Mouse (Mus musculus): Measurements from ENCODE around the gene Maml3. TPM values are rescaled to one million over a fixed set of nuclear protein-coding genes. Genes with fewer than 3 reads are reported as not detected.

Maml3 gene
- polyA plus RNA-seq, 1 experiment from 2014 or later, result 5.4 TPM

DNA sequence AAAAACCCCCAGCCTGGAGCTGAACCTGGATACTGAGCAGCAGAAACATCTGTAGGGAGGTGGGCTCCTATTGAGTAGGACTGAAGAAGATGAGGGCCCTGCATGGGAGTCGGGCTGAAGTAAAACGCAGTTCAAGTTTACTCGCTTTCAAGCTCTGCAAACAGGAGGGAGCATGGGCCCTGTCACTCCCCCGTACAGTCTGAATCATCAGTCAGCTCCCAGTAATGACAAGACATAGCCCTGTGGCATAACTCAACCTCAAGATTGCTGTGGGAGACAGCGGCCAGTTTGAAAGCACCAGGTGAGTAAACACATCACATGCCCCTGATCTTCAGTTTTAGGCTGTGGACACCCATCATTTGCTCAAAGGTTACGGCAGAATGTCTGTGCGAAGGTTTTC is 139.0 kb downstream of the Maml3 start:
- Histone ChIP-seq H3K9ac (replicated peaks) (no peak overlapping the region), H3K9me3 (no peaks in the 10 kb centered on the region), H3K4me3 (replicated peaks) (no peak overlapping the region), H3K36me3 (no peaks in the 10 kb centered on the region), H3K4me1 (replicated peaks) (peaks cover 35% of the 10 kb centered on the region), H3K4me2 (no peak overlapping the region), H3K27me3 (no peaks in the 10 kb centered on the region), H3K27ac (no peak overlapping the region)
- ATAC-seq (ENCODE audit: insufficient number of reproducible peaks, insufficient read depth, low FRiP score, low TSS enrichment, low read depth), result no peak
- WGBS, result 71% methylated on average over 7 of the region's 7 CpGs

DNA sequence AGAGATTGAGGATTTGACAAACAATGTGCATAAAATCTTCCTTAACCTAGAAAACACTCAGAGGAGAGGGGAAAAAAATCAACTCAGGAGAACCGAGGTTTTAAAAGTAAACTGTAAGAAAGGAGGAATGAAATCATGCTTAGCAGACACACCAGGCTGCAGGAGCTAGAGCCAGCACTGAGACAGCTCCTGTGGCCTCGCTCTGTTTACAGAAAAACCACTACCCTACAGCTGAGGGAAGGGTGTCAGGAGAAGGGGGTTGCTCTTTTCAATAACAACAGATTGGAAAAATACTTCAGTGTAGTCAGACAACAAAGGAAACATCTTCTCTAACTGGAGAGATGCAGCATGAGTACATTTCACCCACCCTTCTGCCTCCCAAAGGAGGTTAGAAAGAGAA is 139.4 kb downstream of the Maml3 start:
- H3K27me3 ChIP-seq, result no peaks in the 10 kb centered on the region
- WGBS, result 36% methylated on average over 2 of the region's 2 CpGs
- H3K36me3 ChIP-seq, result no peaks in the 10 kb centered on the region
- no peak for ATAC-seq (ENCODE audit: insufficient number of reproducible peaks, insufficient read depth, low FRiP score, low TSS enrichment, low read depth)
- H3K4me2 ChIP-seq, result no peak overlapping the region
- H3K4me3 ChIP-seq (replicated peaks), result no peak overlapping the region
- H3K4me1 ChIP-seq (replicated peaks), result peaks cover 35% of the 10 kb centered on the region
- no peak overlapping the region for H3K27ac ChIP-seq
- no peaks in the 10 kb centered on the region for H3K9me3 ChIP-seq
- H3K9ac ChIP-seq (replicated peaks), result no peak overlapping the region

DNA sequence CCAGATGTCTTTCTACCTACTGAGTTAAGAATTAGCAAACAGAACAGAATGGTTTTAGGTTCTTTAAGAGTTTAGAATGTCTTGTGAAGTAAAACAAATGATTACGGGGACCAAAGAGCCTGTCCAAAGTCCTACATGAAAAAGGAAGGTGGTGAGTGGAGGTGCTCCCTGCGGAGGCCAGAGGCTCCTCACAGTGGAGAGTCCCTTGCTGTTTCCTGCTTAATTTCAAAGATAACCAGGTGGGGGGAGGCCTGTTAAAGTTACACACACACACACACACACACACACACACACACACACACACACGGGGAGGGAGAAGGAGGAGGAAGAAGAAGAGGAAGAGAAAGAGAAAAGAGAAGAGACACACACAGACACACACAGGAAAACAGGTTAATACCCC is 139.9 kb downstream of the Maml3 start:
- Histone ChIP-seq H3K4me3 (replicated peaks) (no peak overlapping the region), H3K27me3 (no peaks in the 10 kb centered on the region), H3K9ac (replicated peaks) (no peak overlapping the region), H3K4me2 (no peak overlapping the region), H3K9me3 (no peaks in the 10 kb centered on the region), H3K4me1 (replicated peaks) (peaks cover 35% of the 10 kb centered on the region), H3K27ac (no peak overlapping the region), H3K36me3 (no peaks in the 10 kb centered on the region)
- WGBS, result 42% methylated on average over 2 of the region's 3 CpGs
- ATAC-seq (ENCODE audit: insufficient number of reproducible peaks, insufficient read depth, low FRiP score, low TSS enrichment, low read depth), result no peak

DNA sequence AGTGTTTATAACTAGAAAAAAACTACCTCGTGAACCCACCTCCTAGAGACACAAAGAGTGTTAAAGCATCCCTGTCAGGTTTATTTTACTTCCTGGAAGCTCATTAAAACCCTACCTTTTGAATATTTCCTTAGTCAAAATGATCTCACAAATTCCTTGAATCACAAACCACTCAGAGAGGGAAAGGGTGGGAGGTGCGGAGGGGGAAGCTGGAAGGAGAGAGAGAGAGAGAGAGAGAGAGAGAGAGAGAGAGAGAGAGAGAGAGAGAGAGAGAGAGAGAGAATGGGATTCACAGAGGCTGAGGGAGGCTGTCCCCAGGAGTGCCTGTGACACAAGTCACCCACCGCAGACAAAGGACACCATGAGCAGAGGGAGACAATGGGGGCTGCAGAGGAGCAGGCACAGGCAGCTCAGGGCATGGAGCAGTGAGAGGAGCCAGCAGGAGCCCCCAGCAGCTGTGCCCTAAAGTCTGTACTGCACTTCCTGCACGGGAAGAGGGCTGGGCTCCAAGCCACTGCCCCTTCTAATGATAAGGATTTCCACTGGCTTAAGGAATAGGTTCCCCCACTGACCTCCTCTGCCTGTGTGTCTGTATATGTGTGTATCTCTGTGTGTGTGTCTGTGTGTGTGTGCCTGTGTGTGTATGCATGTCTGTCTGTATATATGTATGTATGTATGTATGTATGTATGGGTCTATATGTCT is 140.8 kb downstream of the Maml3 start:
- Histone ChIP-seq H3K36me3 (no peaks in the 10 kb centered on the region), H3K27me3 (no peaks in the 10 kb centered on the region), H3K9ac (replicated peaks) (0 out of 2 replicates have a peak overlapping the region, but pooled peaks have one; percentile 8), H3K4me1 (replicated peaks) (peaks cover 35% of the 10 kb centered on the region), H3K4me2 (no peak overlapping the region), H3K9me3 (no peaks in the 10 kb centered on the region), H3K4me3 (replicated peaks) (no peak overlapping the region), H3K27ac (no peak overlapping the region)
- 27% methylated on average over 4 of the region's 4 CpGs for WGBS
- no peak for ATAC-seq (ENCODE audit: insufficient number of reproducible peaks, insufficient read depth, low FRiP score, low TSS enrichment, low read depth)

DNA sequence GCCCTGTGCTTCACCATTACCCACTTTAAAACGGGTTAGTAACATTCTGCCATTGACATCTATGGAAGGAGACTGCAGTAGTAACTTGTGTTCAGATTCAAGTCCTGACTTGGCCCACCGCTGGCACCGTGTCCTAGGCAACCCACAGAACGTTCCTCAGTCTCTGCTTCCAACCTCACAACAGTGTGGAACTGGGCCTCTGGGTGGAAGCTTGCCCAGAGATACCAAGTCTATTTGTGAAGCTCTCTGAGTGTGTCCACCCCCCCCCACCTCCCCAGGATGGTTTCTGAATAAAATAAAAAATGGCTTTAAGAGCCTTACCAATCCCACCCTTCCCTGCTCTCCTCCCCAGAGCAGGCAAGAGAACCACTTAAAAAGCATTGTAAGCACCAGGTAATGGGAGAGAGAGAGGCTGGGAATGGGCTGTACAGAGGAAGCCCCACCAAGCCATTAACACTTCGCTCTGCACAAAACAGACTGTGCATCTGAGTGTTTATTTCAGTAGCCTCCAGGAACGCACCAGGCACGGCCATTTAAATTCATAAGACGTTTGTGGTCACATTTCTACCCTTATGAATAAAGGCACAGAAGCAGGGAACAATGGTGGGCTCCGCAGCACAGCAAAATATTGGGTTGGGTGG is 141.6 kb downstream of the Maml3 start:
- Histone ChIP-seq H3K27ac (no peak overlapping the region), H3K4me2 (no peak overlapping the region), H3K36me3 (no peaks in the 10 kb centered on the region), H3K27me3 (no peaks in the 10 kb centered on the region), H3K4me3 (replicated peaks) (no peak overlapping the region), H3K4me1 (replicated peaks) (peaks cover 35% of the 10 kb centered on the region), H3K9me3 (no peaks in the 10 kb centered on the region), H3K9ac (replicated peaks) (no peak overlapping the region)
- 75% methylated on average over 9 of the region's 9 CpGs for WGBS
- ATAC-seq (ENCODE audit: insufficient number of reproducible peaks, insufficient read depth, low FRiP score, low TSS enrichment, low read depth), result no peak

DNA sequence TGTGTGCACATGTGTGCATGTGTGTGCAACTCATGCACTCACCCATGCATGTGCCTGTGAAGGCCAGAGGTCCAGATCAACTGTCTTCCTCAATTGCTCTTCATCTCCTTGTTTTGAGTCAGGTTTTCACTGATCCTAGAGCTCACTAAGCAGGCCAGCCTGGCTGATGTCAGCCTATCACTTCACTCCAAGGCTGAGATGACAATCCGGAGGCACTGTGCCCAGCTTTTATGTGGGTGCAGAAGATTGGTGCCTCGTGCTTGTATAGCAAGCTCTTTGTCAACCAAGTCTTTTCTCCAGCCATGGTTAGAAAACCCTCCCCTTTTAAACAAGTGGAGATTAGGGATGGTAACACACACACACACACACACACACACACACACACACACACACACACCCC is 146.1 kb downstream of the Maml3 start:
- Histone ChIP-seq H3K9me3 (no peaks in the 10 kb centered on the region), H3K36me3 (no peaks in the 10 kb centered on the region), H3K4me3 (replicated peaks) (no peak overlapping the region), H3K4me1 (replicated peaks) (peaks cover 15% of the 10 kb centered on the region), H3K9ac (replicated peaks) (no peak overlapping the region), H3K27ac (no peak overlapping the region), H3K4me2 (no peak overlapping the region), H3K27me3 (no peaks in the 10 kb centered on the region)
- WGBS, result 90% methylated on average over 2 of the region's 2 CpGs
- no peak for ATAC-seq (ENCODE audit: insufficient number of reproducible peaks, insufficient read depth, low FRiP score, low TSS enrichment, low read depth)

DNA sequence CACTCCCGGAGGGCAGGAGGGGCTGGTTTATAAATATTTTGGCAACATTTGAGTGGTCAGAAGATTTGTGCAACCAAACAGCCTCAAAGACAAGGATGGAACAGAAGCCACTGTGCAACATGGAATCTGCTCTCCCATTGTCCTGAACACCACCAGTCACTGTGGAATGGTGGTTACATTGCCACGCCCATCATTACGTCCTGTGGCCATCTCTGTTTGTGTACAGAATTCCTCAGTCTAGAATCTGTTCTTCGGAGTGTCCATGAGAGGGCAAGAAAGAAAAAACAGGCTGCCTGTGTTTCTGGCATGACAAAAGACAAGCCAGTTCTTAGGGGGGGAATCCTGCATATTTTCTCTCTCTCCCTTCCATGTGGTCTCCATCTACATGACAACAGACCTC is 150.4 kb downstream of the Maml3 start:
- Histone ChIP-seq H3K36me3 (no peaks in the 10 kb centered on the region), H3K9me3 (no peaks in the 10 kb centered on the region), H3K4me2 (no peak overlapping the region), H3K9ac (replicated peaks) (no peak overlapping the region), H3K4me3 (replicated peaks) (no peak overlapping the region), H3K4me1 (replicated peaks) (peaks cover 9% of the 10 kb centered on the region), H3K27ac (no peak overlapping the region), H3K27me3 (no peaks in the 10 kb centered on the region)
- WGBS, result 83% methylated on average over 4 of the region's 4 CpGs
- ATAC-seq (ENCODE audit: insufficient number of reproducible peaks, insufficient read depth, low FRiP score, low TSS enrichment, low read depth), result no peak

DNA sequence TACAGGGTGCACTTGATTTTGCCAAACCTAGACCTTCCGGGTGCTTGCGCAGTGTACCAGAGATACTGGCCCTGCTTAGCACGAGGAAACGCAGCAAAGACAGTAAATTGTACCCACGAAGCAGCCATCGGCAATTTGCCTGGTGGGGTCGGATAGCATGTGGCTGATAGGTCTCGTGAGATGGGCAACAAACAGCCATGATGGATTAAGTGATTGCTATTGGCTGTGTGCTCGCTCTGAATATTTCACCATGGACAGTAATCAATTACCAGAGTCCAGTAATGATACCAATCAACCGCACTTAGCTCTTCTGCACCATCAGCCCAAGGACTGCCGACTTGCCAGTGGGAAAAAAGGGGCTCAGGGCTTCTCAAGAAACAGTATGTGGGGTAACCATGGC is 150.9 kb downstream of the Maml3 start:
- WGBS, result 84% methylated on average over 11 of the region's 11 CpGs
- H3K27me3 ChIP-seq, result no peaks in the 10 kb centered on the region
- no peak overlapping the region for H3K4me3 ChIP-seq (replicated peaks)
- H3K4me1 ChIP-seq (replicated peaks), result peaks cover 9% of the 10 kb centered on the region
- H3K36me3 ChIP-seq, result no peaks in the 10 kb centered on the region
- H3K9ac ChIP-seq (replicated peaks), result no peak overlapping the region
- H3K4me2 ChIP-seq, result no peak overlapping the region
- no peaks in the 10 kb centered on the region for H3K9me3 ChIP-seq
- ATAC-seq (ENCODE audit: insufficient number of reproducible peaks, insufficient read depth, low FRiP score, low TSS enrichment, low read depth), result no peak
- H3K27ac ChIP-seq, result no peak overlapping the region

DNA sequence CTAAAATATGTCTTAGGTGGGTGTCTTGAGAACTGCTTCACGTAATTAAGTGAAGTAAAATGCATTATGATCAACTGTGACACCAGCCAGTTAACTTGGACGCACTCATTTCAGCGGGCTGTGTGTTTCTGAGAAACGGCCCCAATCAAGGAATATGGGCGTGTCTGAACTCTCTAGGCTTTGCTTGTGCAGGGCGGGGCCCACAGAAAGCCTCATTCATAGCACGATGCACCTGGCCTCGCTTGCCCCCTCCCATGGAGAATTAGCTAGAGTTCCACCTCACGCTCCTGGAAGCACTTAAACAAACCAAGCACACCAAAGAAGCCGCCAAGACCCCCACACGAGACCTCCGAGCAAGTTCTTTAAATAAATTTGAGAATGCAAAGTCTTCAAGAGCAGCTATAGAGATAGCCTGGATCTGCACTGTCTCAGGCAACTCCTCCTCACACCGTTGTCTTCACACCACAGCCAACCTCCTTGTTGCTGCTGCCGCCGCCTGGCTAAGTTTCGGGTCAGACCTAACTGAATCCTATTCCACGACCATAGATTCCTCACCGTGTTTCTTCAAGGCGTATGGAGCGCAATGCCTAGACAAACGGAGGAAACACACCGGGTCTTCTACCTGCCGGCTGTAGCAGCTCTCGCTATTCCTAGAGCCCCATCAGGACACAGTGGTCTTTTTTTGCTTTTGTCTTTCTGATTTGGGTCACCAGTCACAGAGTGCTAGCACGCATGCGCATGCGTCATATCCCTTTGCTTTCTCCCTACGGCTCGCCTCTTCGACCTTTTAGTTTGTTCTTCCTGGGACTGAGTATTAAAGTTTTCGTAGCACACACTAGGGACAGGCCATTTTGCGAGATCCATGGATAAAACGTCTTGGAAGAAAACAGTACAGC is 151.9 kb downstream of the Maml3 start:
- WGBS, result 76% methylated on average over 33 of the region's 33 CpGs
- Histone ChIP-seq H3K4me1 (replicated peaks) (peaks cover 9% of the 10 kb centered on the region), H3K9me3 (no peaks in the 10 kb centered on the region), H3K4me2 (peak overlapping the region; percentile 4; the same call in 1 of the 2 replicates), H3K27ac (no peak overlapping the region), H3K36me3 (no peaks in the 10 kb centered on the region), H3K27me3 (no peaks in the 10 kb centered on the region), H3K4me3 (replicated peaks) (no peak overlapping the region), H3K9ac (replicated peaks) (no peak overlapping the region)
- no peak for ATAC-seq (ENCODE audit: insufficient number of reproducible peaks, insufficient read depth, low FRiP score, low TSS enrichment, low read depth)

DNA sequence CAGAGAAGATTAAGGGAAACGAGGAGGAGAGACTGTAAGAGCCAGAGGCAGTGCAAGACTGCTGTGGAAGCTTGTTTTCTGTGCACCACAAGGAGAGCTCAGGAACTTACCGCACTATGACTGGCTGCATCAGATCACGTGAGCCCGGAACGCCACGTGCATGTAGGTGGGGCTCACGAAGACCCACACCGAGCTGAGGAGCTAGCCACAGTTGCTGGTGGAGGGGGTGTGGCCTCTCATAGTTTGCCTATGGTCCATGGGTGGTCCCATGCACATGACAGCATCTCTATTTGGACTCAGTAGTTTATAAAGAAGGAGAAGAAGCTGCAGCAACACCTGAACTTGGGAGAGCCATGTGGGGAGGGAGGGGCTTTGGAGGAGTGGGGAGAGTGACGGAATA is 152.6 kb downstream of the Maml3 start:
- no peaks in the 10 kb centered on the region for H3K9me3 ChIP-seq
- H3K4me3 ChIP-seq (replicated peaks), result no peak overlapping the region
- no peak for ATAC-seq (ENCODE audit: insufficient number of reproducible peaks, insufficient read depth, low FRiP score, low TSS enrichment, low read depth)
- no peak overlapping the region for H3K27ac ChIP-seq
- WGBS, result 80% methylated on average over 9 of the region's 9 CpGs
- H3K4me1 ChIP-seq (replicated peaks), result peaks cover 9% of the 10 kb centered on the region
- no peak overlapping the region for H3K9ac ChIP-seq (replicated peaks)
- no peaks in the 10 kb centered on the region for H3K36me3 ChIP-seq
- no peak overlapping the region for H3K4me2 ChIP-seq
- no peaks in the 10 kb centered on the region for H3K27me3 ChIP-seq

DNA sequence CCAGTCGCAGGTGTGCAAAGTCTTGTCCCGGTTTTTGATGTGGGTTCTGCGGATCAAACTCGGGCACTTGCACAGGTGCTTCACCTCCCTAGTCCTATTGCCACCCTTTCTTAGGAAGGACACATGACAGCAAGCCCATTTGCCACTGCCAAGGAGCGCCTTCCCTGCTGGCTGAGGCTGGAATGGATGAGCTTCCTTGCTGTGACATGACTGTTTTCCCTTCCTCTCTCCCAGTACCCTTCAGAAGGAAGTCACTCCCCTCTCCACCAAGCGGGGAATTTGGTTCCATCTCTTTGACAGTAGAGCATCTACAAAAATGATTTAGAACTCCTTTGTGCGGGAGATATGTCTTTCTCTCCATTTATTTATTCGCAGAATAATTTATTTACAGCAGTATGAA is 155.2 kb downstream of the Maml3 start:
- no peak overlapping the region for H3K9ac ChIP-seq (replicated peaks)
- WGBS, result 86% methylated on average over 8 of the region's 8 CpGs
- no peak for ATAC-seq (ENCODE audit: insufficient number of reproducible peaks, insufficient read depth, low FRiP score, low TSS enrichment, low read depth)
- no peak overlapping the region for H3K4me2 ChIP-seq
- H3K9me3 ChIP-seq, result no peaks in the 10 kb centered on the region
- H3K4me3 ChIP-seq (replicated peaks), result no peak overlapping the region
- no peaks in the 10 kb centered on the region for H3K27me3 ChIP-seq
- no peak overlapping the region for H3K27ac ChIP-seq
- H3K4me1 ChIP-seq (replicated peaks), result peaks cover 14% of the 10 kb centered on the region
- H3K36me3 ChIP-seq, result no peaks in the 10 kb centered on the region

Measured in limb, embryonic 12.5 days (tissue).